Mouse (Mus musculus) stomach, embryonic 14.5 days (tissue): ENCODE measurements around the gene Zfp710. TPM values are rescaled to one million over a fixed set of nuclear protein-coding genes. Genes with fewer than 3 reads are reported as not detected.

ENCODE experiments used
- ATAC-seq: fragments of 200-750 bp; cut with Nextera tagmentation; 2 replicates; pipeline ENCODE4 v1.8.0; 2017; ENCODE audit warnings: low read depth, moderate TSS enrichment; ENCODE audit not compliant: insufficient number of reproducible peaks, insufficient read depth, low FRiP score
- H3K27ac ChIP-seq: fragments of 300-500 bp; sonication (generic); 2 replicates; pipeline ENCODE4 v1.5.1; 2014; ENCODE audit warnings: mild to moderate bottlenecking, low read length, moderate library complexity, mixed read lengths
- H3K27me3 ChIP-seq: fragments of 300-500 bp; sonication (generic); 2 replicates; pipeline ENCODE4 v1.6.1; 2014; ENCODE audit warnings: low read length, control low read depth, mixed read lengths; ENCODE audit not compliant: control insufficient read depth, insufficient read depth
- H3K36me3 ChIP-seq: fragments of 300-500 bp; sonication (generic); 2 replicates; pipeline ENCODE4 v1.6.1; 2014; ENCODE audit warnings: mild to moderate bottlenecking, control low read depth, low read length, moderate library complexity, mixed read lengths; ENCODE audit not compliant: control insufficient read depth, insufficient read depth
- H3K4me1 ChIP-seq: fragments of 300-500 bp; sonication (generic); 2 replicates; pipeline ENCODE4 v1.6.1; 2014; ENCODE audit warnings: low read length, control low read depth, mixed read lengths; ENCODE audit not compliant: control insufficient read depth, insufficient read depth
- H3K4me2 ChIP-seq: fragments of 300-500 bp; sonication (generic); replicated peaks from 2 replicates; pipeline ENCODE4 v1.6.1; 2014; ENCODE audit warnings: low read depth, low read length, control low read depth
- H3K4me3 ChIP-seq: fragments of 300-500 bp; sonication (generic); 2 replicates; pipeline ENCODE4 v1.5.1; 2014; ENCODE audit warnings: low read depth, low read length, control low read depth
- H3K9ac ChIP-seq: fragments of 300-500 bp; sonication (generic); replicated peaks from 2 replicates; pipeline ENCODE4 v1.6.1; 2014; ENCODE audit warnings: low read depth, mild to moderate bottlenecking, control low read depth, low read length, moderate library complexity, mixed read lengths
- H3K9me3 ChIP-seq: fragments of 300-500 bp; sonication (generic); 2 replicates; pipeline ENCODE4 v1.6.1; 2016; ENCODE audit warnings: low read depth, low read length, control low read depth; ENCODE audit not compliant: control insufficient read depth
- WGBS: fragments of 180-500 bp; shearing (Covaris S2); extraction: QIAGEN DNeasy Blood & Tissue Kit; methylation state at CpG from one replicate; pipeline ENCODE4 v1.1.7; 2014; 5-methylcytosine and 5-hydroxymethylcytosine counted together
- polyA plus RNA-seq: library from polyadenylated mRNA; unstranded; fragments of >200 nt; fragmentation: Nextera tagmentation; extraction: Ambion mirVana; gene quantifications from 2 replicates; pipeline ENCODE4 v1.2.1, GENCODE M21; 2014

Gene Zfp710
- polyA plus RNA-seq, 1 experiment from 2014 or later = 16.4 TPM

DNA sequence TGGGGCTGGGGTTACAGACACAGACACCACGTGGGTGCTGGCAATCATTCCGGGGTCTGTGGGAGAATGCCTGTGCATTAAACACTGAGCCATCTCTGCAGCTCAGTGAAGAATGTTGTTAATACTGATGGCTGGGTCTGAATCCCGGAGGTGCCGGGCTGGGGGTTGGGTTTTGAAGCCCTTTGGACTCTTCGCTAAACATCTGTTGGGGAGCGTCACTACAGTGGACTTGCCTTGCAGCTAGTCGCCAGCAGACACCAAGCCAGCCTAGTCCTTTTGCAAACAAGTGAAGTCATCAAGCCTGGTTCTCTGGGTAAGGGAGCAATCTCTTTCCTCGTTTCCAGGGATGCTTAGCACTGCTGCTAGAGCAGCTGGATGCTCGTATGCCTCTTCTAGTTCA lies 63.6 kb downstream of the Zfp710 start:
- Histone ChIP-seq H3K27ac (no peak overlapping the region), H3K4me3 (no peak overlapping the region), H3K27me3 (no peaks in the 10 kb centered on the region), H3K9me3 (no peaks in the 10 kb centered on the region), H3K36me3 (peaks cover 56% of the 10 kb centered on the region), H3K9ac (no peak overlapping the region), H3K4me1 (no peaks in the 10 kb centered on the region; the same call in 1 of the 2 replicates), H3K4me2 (no peak overlapping the region)
- WGBS = 72% methylated on average over 9 of the region's 9 CpGs
- ATAC-seq = no peak

GRCm38 (mm10) chr7:80090191-80091003 lies 65.8 kb downstream of the Zfp710 start:
- no peak overlapping the region for H3K4me2 ChIP-seq
- no peak overlapping the region for H3K9ac ChIP-seq
- H3K4me3 ChIP-seq = no peak overlapping the region
- no peaks in the 10 kb centered on the region; the same call in 1 of the 2 replicates for H3K4me1 ChIP-seq
- no peaks in the 10 kb centered on the region for H3K27me3 ChIP-seq
- peaks cover 71% of the 10 kb centered on the region for H3K36me3 ChIP-seq
- H3K9me3 ChIP-seq = no peaks in the 10 kb centered on the region
- no peak for ATAC-seq
- no peak overlapping the region for H3K27ac ChIP-seq
- WGBS = 88% methylated on average over 18 of the region's 18 CpGs

- Histone ChIP-seq H3K9me3 (no peaks in the 10 kb centered on the region), H3K9ac (no peak overlapping the region), H3K4me2 (no peak overlapping the region), H3K27ac (no peak overlapping the region), H3K27me3 (no peaks in the 10 kb centered on the region), H3K4me3 (no peak overlapping the region), H3K36me3 (peaks cover 79% of the 10 kb centered on the region), H3K4me1 (no peaks in the 10 kb centered on the region; the same call in 1 of the 2 replicates)
- no peak for ATAC-seq
- WGBS = 63% methylated on average over 13 of the region's 13 CpGs
Observed at GRCm38 (mm10) chr7:80091004-80091865, 66.6 kb downstream of the Zfp710 start.

GRCm38 (mm10) chr7:80091866-80092210 lies 67.2 kb downstream of the Zfp710 start:
- no peak overlapping the region for H3K4me3 ChIP-seq
- H3K36me3 ChIP-seq = peaks cover 79% of the 10 kb centered on the region
- no peak overlapping the region for H3K27ac ChIP-seq
- no peaks in the 10 kb centered on the region for H3K9me3 ChIP-seq
- WGBS = 78% methylated on average over 4 of the region's 4 CpGs
- H3K27me3 ChIP-seq = no peaks in the 10 kb centered on the region
- no peak overlapping the region for H3K4me2 ChIP-seq
- H3K4me1 ChIP-seq = no peaks in the 10 kb centered on the region; the same call in 1 of the 2 replicates
- no peak for ATAC-seq
- H3K9ac ChIP-seq = no peak overlapping the region

DNA sequence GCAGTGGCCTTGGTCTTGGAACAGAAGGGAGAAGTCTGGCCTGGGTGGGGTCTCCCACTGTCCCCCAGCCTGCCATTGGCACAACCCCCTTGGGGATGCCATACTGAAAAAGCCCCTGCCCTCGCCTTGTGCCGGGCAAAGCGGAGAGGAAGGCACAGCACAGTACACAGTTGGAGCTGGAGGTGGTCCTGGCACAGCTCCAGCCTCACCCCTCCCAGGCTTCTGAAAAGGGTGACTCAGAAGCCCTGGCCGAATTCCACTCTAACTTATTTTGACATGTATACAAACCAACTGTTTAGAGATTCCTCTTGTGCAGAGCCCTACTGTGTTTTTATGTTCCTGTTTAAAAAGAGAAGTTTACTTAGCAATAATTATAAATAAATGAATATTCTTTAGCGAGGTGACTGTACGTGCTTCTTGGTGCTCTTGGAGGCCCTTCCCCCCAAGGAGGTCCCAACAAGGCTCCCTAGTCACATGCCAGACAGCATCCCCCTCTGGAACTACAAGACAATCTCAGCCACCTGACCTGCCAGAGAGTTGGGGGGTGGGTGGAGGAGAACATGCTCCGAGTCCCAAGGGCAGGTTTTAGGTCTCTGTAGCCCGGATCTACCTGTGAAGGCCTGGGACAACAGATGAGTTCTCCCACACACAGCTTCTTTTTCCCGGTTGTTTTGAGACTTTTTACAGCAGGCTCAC lies 67.9 kb downstream of the Zfp710 start:
- peaks cover 82% of the 10 kb centered on the region for H3K36me3 ChIP-seq
- peak overlapping the region; percentile 13; the same call in 1 of the 2 replicates for H3K27ac ChIP-seq
- H3K4me3 ChIP-seq = no peak overlapping the region
- 64% methylated on average over 9 of the region's 9 CpGs for WGBS
- H3K9me3 ChIP-seq = no peaks in the 10 kb centered on the region
- H3K9ac ChIP-seq = no peak overlapping the region
- 0 out of 2 replicates have a peak, but pooled peaks have one; percentile 40 for ATAC-seq
- H3K4me1 ChIP-seq = no peaks in the 10 kb centered on the region; the same call in 1 of the 2 replicates
- no peaks in the 10 kb centered on the region for H3K27me3 ChIP-seq
- no peak overlapping the region for H3K4me2 ChIP-seq

DNA sequence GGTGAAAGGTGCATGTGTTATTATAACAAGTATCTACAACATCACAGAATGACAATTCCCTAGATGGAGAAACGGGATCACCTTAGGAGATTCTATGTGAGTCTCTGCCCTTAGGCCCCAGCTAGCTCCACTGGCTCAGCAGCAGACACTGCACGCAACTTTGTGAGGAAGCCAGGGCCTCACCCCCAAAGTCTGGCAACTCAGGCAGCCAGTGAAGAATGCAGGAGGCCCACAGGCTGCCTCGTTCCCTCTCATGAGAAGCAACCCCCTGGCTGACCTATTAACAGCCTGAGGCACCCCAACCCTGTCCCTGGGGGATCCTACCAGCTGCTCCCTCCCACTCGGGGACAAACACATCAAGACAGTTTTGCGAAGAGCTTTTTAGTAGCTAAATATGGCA lies 69.9 kb downstream of the Zfp710 start:
- WGBS = 87% methylated on average over 5 of the region's 5 CpGs
- Histone ChIP-seq H3K36me3 (peaks cover 87% of the 10 kb centered on the region), H3K4me1 (no peaks in the 10 kb centered on the region; the same call in 1 of the 2 replicates), H3K9me3 (no peaks in the 10 kb centered on the region), H3K9ac (no peak overlapping the region), H3K27me3 (no peaks in the 10 kb centered on the region), H3K4me3 (no peak overlapping the region), H3K27ac (no peak overlapping the region), H3K4me2 (no peak overlapping the region)
- no peak for ATAC-seq

DNA sequence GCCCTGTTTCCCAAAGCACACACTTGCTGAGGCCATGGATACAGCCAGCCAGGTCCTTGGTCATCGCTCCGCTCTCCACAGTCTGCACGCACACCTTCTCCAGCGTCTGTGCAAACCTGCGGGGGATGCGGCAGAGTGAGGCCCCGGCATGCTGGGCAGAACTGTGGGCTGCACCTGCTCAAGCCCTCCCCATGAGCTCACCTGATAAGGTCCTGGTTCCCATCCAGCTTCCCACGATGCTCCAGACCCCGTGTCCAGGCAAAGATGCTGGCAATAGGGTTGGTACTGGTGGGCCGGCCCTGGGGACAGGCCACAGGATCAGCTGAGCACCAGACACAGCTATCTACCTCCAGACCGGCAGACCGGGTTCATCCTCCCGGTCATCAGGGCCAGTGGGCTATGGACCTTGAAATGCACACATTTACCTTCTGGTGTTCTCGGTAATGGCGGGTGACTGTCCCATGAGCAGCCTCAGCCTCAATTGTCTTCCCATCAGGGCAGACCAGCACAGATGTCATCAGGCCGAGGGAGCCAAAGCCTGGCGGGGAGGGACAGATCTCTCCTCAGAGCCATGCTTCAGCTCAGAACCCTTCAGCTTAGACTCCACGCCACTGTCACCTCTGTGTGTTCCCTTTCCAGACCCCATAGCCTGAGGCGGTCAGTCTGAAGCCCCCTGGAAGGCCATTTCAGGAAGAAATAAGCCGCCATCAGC lies 71.1 kb downstream of the Zfp710 start:
- H3K4me3 ChIP-seq = no peak overlapping the region
- no peaks in the 10 kb centered on the region for H3K27me3 ChIP-seq
- no peaks in the 10 kb centered on the region; the same call in 1 of the 2 replicates for H3K4me1 ChIP-seq
- H3K4me2 ChIP-seq = no peak overlapping the region
- no peak overlapping the region for H3K27ac ChIP-seq
- ATAC-seq = no peak
- peaks cover 91% of the 10 kb centered on the region for H3K36me3 ChIP-seq
- no peak overlapping the region for H3K9ac ChIP-seq
- no peaks in the 10 kb centered on the region for H3K9me3 ChIP-seq
- whole genome bisulfite sequencing = 92% methylated on average over 20 of the region's 20 CpGs
